Mouse (Mus musculus) ovary, postnatal 10 days (tissue): ENCODE measurements around the gene Soat2.

Source experiments
- DNase-seq: peaks from one replicate; pipeline ENCODE4 v3.0.0; 2022; ENCODE audit warnings: low spot score

The Soat2 gene

GRCm38 (mm10) chr15:102114651-102115260 is 35.6 kb upstream of the Soat2 start:
- DNase-seq: no peak

GRCm38 (mm10) chr15:102115731-102116231 is 34.5 kb upstream of the Soat2 start:
- no peak for DNase-seq

GRCm38 (mm10) chr15:102116753-102117415 is 33.4 kb upstream of the Soat2 start:
- no peak for DNase-seq

GRCm38 (mm10) chr15:102117461-102118443 is 32.6 kb upstream of the Soat2 start:
- DNase-seq: no peak

- no peak for DNase-seq
Measured at GRCm38 (mm10) chr15:102118591-102118990, 31.7 kb upstream of the Soat2 start.

GRCm38 (mm10) chr15:102119121-102119830 is 31.1 kb upstream of the Soat2 start:
- no peak for DNase-seq

- no peak for DNase-seq
Measured at GRCm38 (mm10) chr15:102119831-102120170, 30.5 kb upstream of the Soat2 start.

GRCm38 (mm10) chr15:102120530-102120929 is 29.8 kb upstream of the Soat2 start:
- DNase-seq: no peak

GRCm38 (mm10) chr15:102126303-102126702 is 24.0 kb upstream of the Soat2 start:
- no peak for DNase-seq

GRCm38 (mm10) chr15:102133314-102133713 is 17.0 kb upstream of the Soat2 start:
- DNase-seq: no peak

- no peak for DNase-seq
Measured at GRCm38 (mm10) chr15:102134709-102135108, 15.6 kb upstream of the Soat2 start.

GRCm38 (mm10) chr15:102135522-102136128 is 14.7 kb upstream of the Soat2 start:
- DNase-seq: no peak

- DNase-seq: peak; percentile 99
Measured at GRCm38 (mm10) chr15:102136129-102136758, 14.1 kb upstream of the Soat2 start, which contains the start of gene Spryd3. TSS of gene Spryd3 (minus strand) at chr15:102136234.

GRCm38 (mm10) chr15:102141120-102141519 is 9.2 kb upstream of the Soat2 start:
- DNase-seq: no peak

GRCm38 (mm10) chr15:102142914-102143912 is 7.1 kb upstream of the Soat2 start:
- no peak for DNase-seq

- DNase-seq: no peak
Measured at GRCm38 (mm10) chr15:102144274-102144711, 6.0 kb upstream of the Soat2 start, which contains the start of gene Igfbp6. TSS of gene Igfbp6 (plus strand) at chr15:102144362.

- DNase-seq: no peak
Measured at GRCm38 (mm10) chr15:102144726-102145125, 5.6 kb upstream of the Soat2 start.

GRCm38 (mm10) chr15:102145330-102145729 is 5.0 kb upstream of the Soat2 start:
- no peak for DNase-seq

GRCm38 (mm10) chr15:102146089-102146488 is 4.2 kb upstream of the Soat2 start:
- DNase-seq: no peak
